In genomic region chr2:179976295-179976627, GRCm38 (mm10) we compare ENCODE assay signal across 8 mouse cellular contexts. TPM values are rescaled to one million over a fixed set of nuclear protein-coding genes. Genes with fewer than 3 reads are reported as not detected.
A peak's percentile ranks its signal among the peaks of the same experiment; 100 is the strongest.
DNase-seq lines count a peak whose midpoint lies in the region; ATAC-seq and TF ChIP-seq lines count a peak whose summit lies in the region.

No protein-coding gene starts in this region.

- peaks cover 38% of the 10 kb centered on the region for H3K79me2 ChIP-seq in myocyte (ENCODE audit: control insufficient read depth, insufficient read depth)

- no peak; the same call in 1 of the 2 replicates for ATAC-seq in hindbrain, embryonic 16.5 days

- no peaks in the 10 kb centered on the region for H3K27me3 ChIP-seq in embryonic facial prominence, embryonic 10.5 days (replicated peaks; ENCODE audit: low read depth, poor library complexity, severe bottlenecking)
- no peaks in the 10 kb centered on the region for H3K27me3 ChIP-seq in hindbrain, embryonic 16.5 days (replicated peaks; ENCODE audit: control insufficient read depth, insufficient read depth, low read length)
- H3K27me3 ChIP-seq in myocyte (ENCODE audit: control insufficient read depth, insufficient read depth, insufficient read length) = no peaks in the 10 kb centered on the region

- under 1% methylated on average over 54 of the region's 54 CpGs for WGBS in embryonic facial prominence, embryonic 10.5 days
- WGBS in hindbrain, embryonic 16.5 days = 2% methylated on average over 9 of the region's 54 CpGs

- H3K4me3 ChIP-seq in layer of hippocampus, adult 2 months = peak overlapping the region; percentile 100
- peak overlapping the region; percentile 85 for H3K4me3 ChIP-seq in embryonic facial prominence, embryonic 10.5 days
- peak overlapping the region; percentile 78 for H3K4me3 ChIP-seq in hindbrain, embryonic 16.5 days (ENCODE audit: low read length)
- H3K4me3 ChIP-seq in myocyte = peak overlapping the region; percentile 36

- H3K9ac ChIP-seq in hindbrain, embryonic 16.5 days (ENCODE audit: low read depth, low read length) = peak overlapping the region; percentile 90

- H3K36me3 ChIP-seq in embryonic facial prominence, embryonic 10.5 days (replicated peaks) = no peaks in the 10 kb centered on the region; the same call in 1 of the 2 replicates
- no peaks in the 10 kb centered on the region for H3K36me3 ChIP-seq in hindbrain, embryonic 16.5 days (ENCODE audit: control insufficient read depth, insufficient read depth, low read length)
- no peaks in the 10 kb centered on the region for H3K36me3 ChIP-seq in myocyte (ENCODE audit: control insufficient read depth, insufficient read depth)

- peak overlapping the region; percentile 71 for H3ac ChIP-seq in myocyte (ENCODE audit: control insufficient read depth, insufficient read length)

- H3K9me3 ChIP-seq in embryonic facial prominence, embryonic 10.5 days = no peaks in the 10 kb centered on the region
- no peaks in the 10 kb centered on the region for H3K9me3 ChIP-seq in hindbrain, embryonic 16.5 days (ENCODE audit: control insufficient read depth, low read length)

- H3K4me1 ChIP-seq in embryonic facial prominence, embryonic 10.5 days = peaks cover 61% of the 10 kb centered on the region
- H3K4me1 ChIP-seq in hindbrain, embryonic 16.5 days (ENCODE audit: control insufficient read depth, insufficient read depth, low read depth, low read length) = peaks cover 35% of the 10 kb centered on the region

- peak overlapping the region; percentile 100 for H3K27ac ChIP-seq in layer of hippocampus, adult 2 months
- H3K27ac ChIP-seq in embryonic facial prominence, embryonic 10.5 days (replicated peaks) = peak overlapping the region; percentile 98
- H3K27ac ChIP-seq in hindbrain, embryonic 16.5 days (ENCODE audit: low read depth, low read length) = peak overlapping the region; percentile 97

- no peak for TF ChIP-seq CTCF in layer of hippocampus, adult 2 months (conservative IDR thresholded peaks at IDR 0.05)

- peak overlapping the region; percentile 100 for H3K4me2 ChIP-seq in hindbrain, embryonic 16.5 days (ENCODE audit: low read length)
- H3K4me2 ChIP-seq in myocyte (ENCODE audit: low read depth) = no peak overlapping the region

- no peak for TF ChIP-seq POLR2A in myocyte (IDR thresholded peaks at IDR 0.05; ENCODE audit: insufficient read length, low read depth)

- no peak for DNase-seq in layer of hippocampus, adult 2 months (ENCODE audit: low spot score in 2 of 2)
- DNase-seq in layer of hippocampus, adult 11-12 months (ENCODE audit: low spot score) = no peak
- DNase-seq in embryonic facial prominence, embryonic 10.5 days (ENCODE audit: low spot score) = no peak
- DNase-seq in adrenal gland, adult 18-20 months (ENCODE audit: low spot score in 2 of 2) = no peak
- no peak for DNase-seq in frontal cortex, adult 2 months (ENCODE audit: extremely low spot score in 1 of 2, low spot score in 1 of 2)
- no peak for DNase-seq in ovary, adult 18-20 months (ENCODE audit: low spot score)

TF ChIP-seq in myocyte, 11 proteins besides CTCF, POLR2A, EP300 and RAD21:
- TF ChIP-seq TCF3 (IDR thresholded peaks at IDR 0.05; ENCODE audit: insufficient read length, low read depth) (no peak), REST (IDR thresholded peaks at IDR 0.05; ENCODE audit: insufficient read depth, insufficient read length) (no peak), USF1 (IDR thresholded peaks at IDR 0.05; ENCODE audit: low read depth) (no peak), MYOD1 (IDR thresholded peaks at IDR 0.05; ENCODE audit: control insufficient read depth in 1 of 3, insufficient read length in 2 of 3, low read depth in 2 of 3) (no peak)
TF ChIP-seq in myocyte: peak in this region for 0.

RNA-seq across cellular contexts. Expression of gene Taf4, which starts 0.2 kb away (rescaled TPM):
- total RNA-seq in layer of hippocampus, adult 2 months (2021) = 10 to 100 TPM; 22.5 to 23.4 TPM
- 3.2 and 3.7 TPM in 2 replicates for polyA plus RNA-seq in embryonic facial prominence, embryonic 10.5 days (2016; fragmentation: Nextera tagmentation; extraction: Ambion mirVana)
- 2.8 and 3.0 TPM in 2 replicates for polyA plus RNA-seq in hindbrain, embryonic 16.5 days (2015; fragmentation: Nextera tagmentation; extraction: Ambion mirVana)
- 6.3 TPM for polyA plus RNA-seq in myocyte (2012; fragmentation: generic; extraction: Trizol)
- total RNA-seq in adrenal gland, adult 18-20 months (2021) = 10 to 100 TPM; 17.2 to 19.9 TPM
- 14.1 and 15.1 TPM in 2 replicates for polyA plus RNA-seq in frontal cortex, adult 2 months (2012; rRNA removed)

RNA-seq across cellular contexts. Expression of gene Lsm14b, which starts 48.5 kb away (rescaled TPM):
- 100 to 1,000 TPM in 1 of 2 experiments, 10 to 100 TPM in 1; 93.9 to 100 TPM for total RNA-seq in layer of hippocampus, adult 2 months (2021)
- 8.6 and 9.9 TPM in 2 replicates for polyA plus RNA-seq in embryonic facial prominence, embryonic 10.5 days (2016; fragmentation: Nextera tagmentation; extraction: Ambion mirVana)
- 9.3 and 17.8 TPM in 2 replicates for polyA plus RNA-seq in hindbrain, embryonic 16.5 days (2015; fragmentation: Nextera tagmentation; extraction: Ambion mirVana)
- 48.8 TPM for polyA plus RNA-seq in myocyte (2012; fragmentation: generic; extraction: Trizol)
- total RNA-seq in adrenal gland, adult 18-20 months (2021) = 10 to 100 TPM; 35.9 to 44.5 TPM
- polyA plus RNA-seq in frontal cortex, adult 2 months (2012; rRNA removed) = 85.2 and 88.4 TPM in 2 replicates

Comparison
In these comparisons a context has a peak if more than half of its experiments do, and no peak if none do; other contexts are left out.
1. H3K4me3 ChIP-seq: peak in every context shown above with its lines; median percentile 100 in layer of hippocampus, adult 2 months; 85 in embryonic facial prominence, embryonic 10.5 days; 78 in hindbrain, embryonic 16.5 days; 36 in myocyte.